Mouse (Mus musculus) kidney, embryonic 14.5 days (tissue): Measurements from ENCODE around the gene Aldh2. TPM values are rescaled to one million over a fixed set of nuclear protein-coding genes. Genes with fewer than 3 reads are reported as not detected.
"Not testable (repeated sequence)": the region's sequence is repeated elsewhere in the genome, so short reads cannot be mapped to it uniquely, and the experiment has no call there.

Experiments
- ATAC-seq: fragments of 200-750 bp; cut with Nextera tagmentation; 2 replicates; pipeline ENCODE4 v1.8.0; 2017; ENCODE audit warnings: moderate number of reproducible peaks, mild to moderate bottlenecking, moderate TSS enrichment, moderate library complexity; ENCODE audit not compliant: low FRiP score, low TSS enrichment
- H3K27ac ChIP-seq: fragments of 300-500 bp; sonication (generic); 2 replicates; pipeline ENCODE4 v1.5.1; 2014; ENCODE audit warnings: low read depth, mild to moderate bottlenecking, low read length, moderate library complexity, mixed read lengths
- H3K27me3 ChIP-seq: fragments of 300-500 bp; sonication (generic); 2 replicates; pipeline ENCODE4 v1.6.1; 2014; ENCODE audit warnings: mild to moderate bottlenecking, low read length; ENCODE audit not compliant: control insufficient read depth, insufficient read depth
- H3K36me3 ChIP-seq: fragments of 300-500 bp; sonication (generic); 2 replicates; pipeline ENCODE4 v1.6.1; 2014; ENCODE audit warnings: low read length, mixed read lengths; ENCODE audit not compliant: control insufficient read depth, insufficient read depth
- H3K4me1 ChIP-seq: fragments of 300-500 bp; sonication (generic); 2 replicates; pipeline ENCODE4 v1.6.1; 2014; ENCODE audit warnings: low read length, mixed read lengths; ENCODE audit not compliant: control insufficient read depth, insufficient read depth
- H3K4me2 ChIP-seq: fragments of 300-500 bp; sonication (generic); replicated peaks from 2 replicates; pipeline ENCODE4 v1.6.1; 2014; ENCODE audit warnings: low read depth, mild to moderate bottlenecking, low read length
- H3K4me3 ChIP-seq: fragments of 300-500 bp; sonication (generic); 2 replicates; pipeline ENCODE4 v1.5.1; 2014; ENCODE audit warnings: mild to moderate bottlenecking, low read length
- H3K9ac ChIP-seq: fragments of 300-500 bp; sonication (generic); 2 replicates; pipeline ENCODE4 v1.6.1; 2014; ENCODE audit warnings: low read depth, mild to moderate bottlenecking, low read length, moderate library complexity
- H3K9me3 ChIP-seq: fragments of 300-500 bp; sonication (generic); 2 replicates; pipeline ENCODE4 v1.6.1; 2016; ENCODE audit warnings: low read length; ENCODE audit not compliant: control insufficient read depth
- WGBS: fragments of 180-500 bp; shearing (Covaris S2); extraction: QIAGEN DNeasy Blood & Tissue Kit; methylation state at CpG from one replicate; pipeline ENCODE4 v1.1.7; 2014; 5-methylcytosine and 5-hydroxymethylcytosine counted together
- polyA plus RNA-seq: library from polyadenylated mRNA; unstranded; fragments of >200 nt; fragmentation: Nextera tagmentation; extraction: Ambion mirVana; gene quantifications from 2 replicates; pipeline ENCODE4 v1.2.1, GENCODE M21; 2014

Gene Aldh2
- polyA plus RNA-seq, 1 experiment from 2014 or later = 78.8 TPM

- Histone ChIP-seq H3K36me3 (no peaks in the 10 kb centered on the region), H3K4me1 (peaks cover 7% of the 10 kb centered on the region; the same call in 1 of the 2 replicates), H3K4me3 (peak within 1 kb of the TSS; percentile 80), H3K27ac (peak within 1 kb of the TSS; percentile 59; the same call in 1 of the 2 replicates), H3K27me3 (no peaks in the 10 kb centered on the region), H3K9me3 (no peaks in the 10 kb centered on the region), H3K9ac (peak within 1 kb of the TSS; percentile 72), H3K4me2 (peak within 1 kb of the TSS; percentile 74)
- under 1% methylated on average over 56 of the region's 58 CpGs for WGBS
- peak; percentile 93 for ATAC-seq
These were observed 25.2 kb upstream of the Aldh2 start, which contains the start of gene Acad12 for GRCm38 (mm10) chr5:121618592-121619513. Gene Acad12, minus strand, starts transcription at chr5:121618938.

DNA sequence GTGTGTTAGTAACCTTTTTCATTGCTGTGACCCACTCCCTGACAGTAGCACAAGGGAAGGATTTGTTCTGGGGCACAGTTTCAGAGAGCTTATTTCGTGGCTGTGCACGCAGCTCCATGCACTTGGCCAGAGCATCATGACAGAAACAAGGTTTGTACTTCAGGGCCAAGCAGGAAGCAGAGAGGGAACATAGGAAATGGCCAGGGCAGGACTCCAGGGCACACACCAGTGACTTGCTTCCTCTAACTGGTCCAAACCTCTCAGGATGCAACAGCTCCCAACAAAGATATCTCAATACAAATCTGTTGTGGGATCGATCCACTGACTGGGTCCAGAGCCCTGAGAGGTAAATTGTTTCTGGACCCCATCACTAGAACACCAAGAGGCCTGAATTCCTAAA is 21.3 kb upstream of the Aldh2 start:
- H3K27me3 ChIP-seq, H3K4me1 ChIP-seq, ATAC-seq, H3K4me3 ChIP-seq, H3K4me2 ChIP-seq, H3K9ac ChIP-seq, H3K27ac ChIP-seq, H3K9me3 ChIP-seq, H3K36me3 ChIP-seq: not testable (repeated sequence)
- WGBS = 81% methylated on average over 3 of the region's 3 CpGs

DNA sequence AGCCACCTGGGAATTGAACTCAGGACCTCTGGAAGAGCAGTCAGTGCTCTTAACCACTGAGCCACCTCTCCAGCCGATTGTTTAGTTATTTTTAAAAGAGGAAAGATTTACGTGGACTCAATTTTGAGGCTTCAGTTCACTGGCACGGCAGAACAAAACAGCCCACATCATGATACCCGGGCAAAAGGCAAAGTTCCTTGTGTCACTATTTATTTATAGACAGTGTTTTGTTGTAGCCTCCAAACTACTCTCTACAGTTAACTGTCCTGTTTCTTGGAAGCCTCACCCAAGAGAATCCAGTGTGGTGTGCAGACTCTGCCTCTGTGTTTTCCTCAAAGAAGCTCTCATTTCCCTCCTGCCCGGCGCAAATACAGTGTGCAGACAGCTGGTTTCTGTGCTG is 18.4 kb upstream of the Aldh2 start:
- Histone ChIP-seq H3K4me1 (no peaks in the 10 kb centered on the region), H3K36me3 (no peaks in the 10 kb centered on the region), H3K9ac (no peak overlapping the region), H3K27ac (no peak overlapping the region), H3K9me3 (no peaks in the 10 kb centered on the region), H3K4me2 (no peak overlapping the region), H3K27me3 (no peaks in the 10 kb centered on the region), H3K4me3 (no peak overlapping the region)
- no peak for ATAC-seq
- WGBS = 82% methylated on average over 6 of the region's 6 CpGs

- H3K27ac ChIP-seq, H3K4me3 ChIP-seq, H3K9me3 ChIP-seq, H3K4me1 ChIP-seq, H3K27me3 ChIP-seq, ATAC-seq, H3K9ac ChIP-seq, H3K4me2 ChIP-seq, H3K36me3 ChIP-seq: not testable (repeated sequence)
- 47% methylated on average over 6 of the region's 8 CpGs for WGBS
These were observed 16.0 kb upstream of the Aldh2 start for GRCm38 (mm10) chr5:121609556-121610135.

DNA sequence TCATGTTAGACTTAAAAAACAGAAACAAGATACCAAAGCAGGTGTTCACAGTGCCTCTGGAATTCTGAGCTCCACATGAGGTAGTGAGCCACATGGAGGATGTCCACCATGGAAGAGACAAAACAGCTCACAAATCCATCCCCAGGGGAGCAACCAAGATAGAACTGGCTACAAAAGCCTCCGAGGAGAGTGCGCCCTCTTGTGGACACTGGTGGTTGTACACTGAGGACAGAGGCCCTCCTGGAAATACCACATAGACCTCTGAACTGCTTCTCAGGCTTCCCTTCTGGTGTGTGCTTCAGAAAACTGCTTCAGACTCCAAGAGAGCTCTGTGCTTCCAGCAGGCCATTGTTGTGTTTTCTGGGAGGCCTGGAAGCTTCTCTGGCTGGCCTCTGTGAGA is 12.5 kb upstream of the Aldh2 start:
- Histone ChIP-seq H3K9me3 (no peaks in the 10 kb centered on the region), H3K36me3 (no peaks in the 10 kb centered on the region), H3K27me3 (no peaks in the 10 kb centered on the region), H3K27ac (no peak overlapping the region), H3K4me3 (no peak overlapping the region), H3K4me2 (no peak overlapping the region), H3K4me1 (no peaks in the 10 kb centered on the region), H3K9ac (no peak overlapping the region)
- 0% methylated on average over 2 of the region's 2 CpGs for WGBS
- no peak for ATAC-seq

- H3K4me3 ChIP-seq, H3K4me2 ChIP-seq, H3K27me3 ChIP-seq, H3K9me3 ChIP-seq, H3K4me1 ChIP-seq, H3K36me3 ChIP-seq, H3K9ac ChIP-seq, ATAC-seq, H3K27ac ChIP-seq: not testable (repeated sequence)
- WGBS = 61% methylated on average over 1 of the region's 1 CpGs
These were observed 10.2 kb upstream of the Aldh2 start for GRCm38 (mm10) chr5:121603815-121604214.

GRCm38 (mm10) chr5:121601547-121602299 is 8.1 kb upstream of the Aldh2 start:
- H3K27ac ChIP-seq = no peak overlapping the region
- no peaks in the 10 kb centered on the region for H3K9me3 ChIP-seq
- peak; percentile 76; the same call in 1 of the 2 replicates for ATAC-seq
- no peaks in the 10 kb centered on the region for H3K4me1 ChIP-seq
- no peaks in the 10 kb centered on the region for H3K27me3 ChIP-seq
- no peak overlapping the region for H3K4me3 ChIP-seq
- 31% methylated on average over 9 of the region's 9 CpGs for WGBS
- H3K9ac ChIP-seq = no peak overlapping the region
- H3K4me2 ChIP-seq = no peak overlapping the region
- no peaks in the 10 kb centered on the region for H3K36me3 ChIP-seq

DNA sequence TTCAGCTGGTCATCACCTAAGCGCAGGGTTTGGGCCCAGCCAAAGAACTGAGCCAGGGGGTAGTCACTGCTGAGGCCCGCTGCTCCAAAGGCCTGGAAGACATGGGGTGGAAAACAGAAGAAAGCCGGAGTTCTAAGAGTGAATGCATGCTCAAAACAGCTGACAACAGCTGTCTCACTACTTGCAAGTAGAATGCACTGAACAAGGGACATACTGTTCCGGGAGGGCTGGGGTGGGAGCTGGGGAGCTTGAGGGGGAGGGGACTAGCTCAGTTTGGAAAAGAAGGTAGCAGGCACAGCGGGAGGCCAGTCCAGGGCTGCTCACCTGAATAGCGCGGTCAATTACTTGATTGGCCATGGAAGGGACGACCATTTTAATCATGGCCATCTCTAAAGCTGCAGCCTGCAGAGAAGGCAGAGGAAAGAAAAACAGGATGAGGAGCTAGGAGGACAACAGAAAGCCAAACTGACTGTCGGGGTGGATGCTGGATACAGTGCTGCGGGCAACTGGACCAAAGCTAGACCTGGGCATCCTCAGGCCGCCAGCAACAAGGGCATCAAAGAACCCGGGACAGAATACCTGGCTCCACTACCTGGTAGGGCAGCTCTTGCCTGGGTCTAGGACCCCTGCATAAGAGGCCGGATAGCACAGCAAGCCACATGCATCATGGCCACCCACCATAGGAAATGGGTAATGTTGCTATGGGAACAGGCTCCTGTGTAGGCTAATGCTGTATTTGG is 5.4 kb upstream of the Aldh2 start:
- 66% methylated on average over 13 of the region's 13 CpGs for WGBS
- Histone ChIP-seq H3K4me1 (peaks cover 4% of the 10 kb centered on the region), H3K9me3 (no peaks in the 10 kb centered on the region), H3K4me2 (no peak overlapping the region), H3K4me3 (no peak overlapping the region), H3K27ac (no peak overlapping the region), H3K9ac (no peak overlapping the region), H3K36me3 (no peaks in the 10 kb centered on the region), H3K27me3 (no peaks in the 10 kb centered on the region)
- no peak for ATAC-seq
